Mouse (Mus musculus) hematopoietic stem cell, adult 5-6 weeks (primary cell): Measurements from ENCODE around the gene Camsap2. TPM values are rescaled to one million over a fixed set of nuclear protein-coding genes. Genes with fewer than 3 reads are reported as not detected.
A peak's percentile ranks its signal among the peaks of the same experiment; 100 is the strongest.

Experiments used
- ATAC-seq, 2 experiments: fragments of 125-278 bp in 1 of 2; replicated peaks in 1 of 2; 2 replicates each; pipeline ENCODE4 v1.8.0; 2016 to 2017; ENCODE audit warnings: inconsistent platforms in 2 of 2, mild to moderate bottlenecking in 2 of 2, moderate number of reproducible peaks in 2 of 2, low read depth in 1 of 2, moderate TSS enrichment in 1 of 2; ENCODE audit not compliant: low FRiP score in 2 of 2, poor library complexity in 2 of 2, severe bottlenecking in 2 of 2, insufficient read depth in 1 of 2, low TSS enrichment in 1 of 2
- total RNA-seq: library from RNA; stranded (forward); fragments of 172-1452, 232-1000 nt; gene quantifications from 2 replicates; pipeline ENCODE4 v1.2.3, GENCODE M21; 2017

Camsap2 gene
- total RNA-seq, 1 experiment from 2014 or later = 22.9 TPM

- ATAC-seq = no peak
Measured at GRCm38 (mm10) chr1:136289803-136290202, 56.1 kb downstream of the Camsap2 start.

- no peak for ATAC-seq
Measured at GRCm38 (mm10) chr1:136277366-136277765, 68.5 kb downstream of the Camsap2 start.

GRCm38 (mm10) chr1:136268224-136268623 lies 77.7 kb downstream of the Camsap2 start:
- ATAC-seq = no peak

- no peak for ATAC-seq
Measured at GRCm38 (mm10) chr1:136266127-136266526, 79.8 kb downstream of the Camsap2 start.

GRCm38 (mm10) chr1:136263355-136263754 lies 82.5 kb downstream of the Camsap2 start:
- ATAC-seq = peak; percentile 50 to 60

- ATAC-seq = no peak
Measured at GRCm38 (mm10) chr1:136260635-136261238, 85.2 kb downstream of the Camsap2 start, which contains the start of gene Gpr25. TSS of gene Gpr25 (minus strand) at chr1:136260873.

- 0 out of 4 replicates have a peak, but pooled peaks of 1 of the 2 experiments have one; percentile 12 for ATAC-seq
Measured at GRCm38 (mm10) chr1:136259893-136260634, 85.8 kb downstream of the Camsap2 start.

GRCm38 (mm10) chr1:136259543-136259892 lies 86.4 kb downstream of the Camsap2 start:
- ATAC-seq = no peak

GRCm38 (mm10) chr1:136258495-136258894 lies 87.4 kb downstream of the Camsap2 start:
- ATAC-seq = no peak

- ATAC-seq = no peak
Measured at GRCm38 (mm10) chr1:136255657-136256056, 90.2 kb downstream of the Camsap2 start.

GRCm38 (mm10) chr1:136255174-136255573 lies 90.7 kb downstream of the Camsap2 start:
- ATAC-seq = peak; percentile 61 to 79

- ATAC-seq = no peak
Measured at GRCm38 (mm10) chr1:136254503-136255065, 91.3 kb downstream of the Camsap2 start.

- ATAC-seq = no peak; a peak in 1 of 4 replicates
Measured at GRCm38 (mm10) chr1:136253472-136253871, 92.4 kb downstream of the Camsap2 start.

GRCm38 (mm10) chr1:136249662-136250061 lies 96.2 kb downstream of the Camsap2 start:
- peak; percentile 71 to 78 for ATAC-seq

GRCm38 (mm10) chr1:136247393-136247792 lies 98.5 kb downstream of the Camsap2 start:
- ATAC-seq = peak; percentile 80

- no peak for ATAC-seq
Measured at GRCm38 (mm10) chr1:136244469-136244868, 101.4 kb downstream of the Camsap2 start.

- no peak for ATAC-seq
Measured at GRCm38 (mm10) chr1:136241801-136242200, 104.1 kb downstream of the Camsap2 start.

- ATAC-seq = no peak
Measured at GRCm38 (mm10) chr1:136238495-136238894, 107.4 kb downstream of the Camsap2 start.
